Mouse (Mus musculus) frontal cortex, adult 2 months (tissue): ENCODE measurements around the gene Ttl. TPM values are rescaled to one million over a fixed set of nuclear protein-coding genes. Genes with fewer than 3 reads are reported as not detected.

ENCODE experiments used
- DNase-seq, 2 experiments: peaks; one replicate each; pipeline ENCODE4 v3.0.0; 2022; ENCODE audit warnings: low spot score in 1 of 2; ENCODE audit errors: extremely low spot score in 1 of 2
- polyA plus RNA-seq: library from polyadenylated mRNA; depleted of rRNA; stranded (reverse); fragments of >200 nt; gene quantifications from 2 replicates; pipeline ENCODE4 v1.2.3, GENCODE M21; 2012

The Ttl gene
- polyA plus RNA-seq, 1 experiment = 30.1 TPM

DNA sequence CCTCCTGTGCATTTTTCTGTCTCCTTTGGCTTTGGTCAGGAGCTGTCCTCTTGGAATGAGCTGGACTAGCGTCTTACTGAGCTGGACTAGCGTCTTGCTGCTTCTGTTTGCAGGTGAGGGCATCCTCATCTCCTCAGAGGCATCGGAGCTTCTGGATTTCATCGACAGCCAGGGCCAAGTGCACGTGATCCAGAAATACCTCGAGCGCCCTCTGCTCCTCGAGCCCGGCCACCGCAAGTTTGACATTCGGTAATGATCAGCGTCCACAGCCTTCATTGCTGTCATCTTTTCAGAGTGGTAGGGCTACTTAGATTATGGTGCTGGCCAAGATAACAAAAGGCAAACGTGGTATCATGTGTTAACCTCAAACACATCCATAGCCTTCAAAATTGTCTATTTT, 15.4 kb downstream of the Ttl start:
- DNase-seq = no peak

GRCm38 (mm10) chr2:129083514-129083913, 17.8 kb downstream of the Ttl start:
- DNase-seq = no peak

DNA sequence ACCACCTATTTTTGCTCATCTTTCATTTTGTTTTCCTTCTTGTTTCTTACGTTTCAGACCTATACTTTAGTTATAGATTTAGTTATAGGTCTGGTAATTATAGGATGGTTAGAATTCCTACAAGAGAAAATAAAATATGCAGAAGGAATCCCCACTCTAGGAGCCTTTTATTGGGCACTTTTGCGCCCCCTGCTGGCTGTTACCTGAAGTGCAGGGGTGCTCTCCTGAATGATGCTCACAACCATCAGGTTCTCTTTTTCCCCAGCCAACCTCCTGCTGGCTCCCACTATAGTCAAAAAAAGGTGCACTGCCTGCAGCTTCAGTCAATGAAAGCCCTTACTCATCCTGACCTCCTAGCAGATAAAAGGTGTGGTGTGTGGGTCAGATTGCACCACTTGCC, 19.2 kb downstream of the Ttl start:
- DNase-seq = peak in 1 of 2 experiments; percentile 58

DNA sequence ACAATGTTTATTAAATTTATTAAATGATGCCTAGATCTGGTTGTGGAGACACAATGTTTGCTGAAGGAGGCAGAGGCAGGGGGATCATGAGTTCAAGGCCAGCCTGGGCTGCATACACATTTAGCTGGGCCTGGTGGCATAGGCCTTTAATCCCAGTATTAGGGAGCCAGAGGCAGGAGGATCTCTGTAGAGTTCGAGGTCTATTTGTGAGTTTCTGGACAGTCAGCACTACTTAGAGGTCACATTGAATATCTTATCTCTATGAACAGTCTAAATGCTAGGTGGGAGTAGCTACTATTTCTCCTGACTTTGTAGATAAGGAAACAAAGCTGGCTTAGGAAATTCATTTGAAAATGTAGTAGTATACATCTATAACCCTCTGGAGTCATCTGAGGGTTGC, 21.8 kb downstream of the Ttl start:
- no peak for DNase-seq

DNA sequence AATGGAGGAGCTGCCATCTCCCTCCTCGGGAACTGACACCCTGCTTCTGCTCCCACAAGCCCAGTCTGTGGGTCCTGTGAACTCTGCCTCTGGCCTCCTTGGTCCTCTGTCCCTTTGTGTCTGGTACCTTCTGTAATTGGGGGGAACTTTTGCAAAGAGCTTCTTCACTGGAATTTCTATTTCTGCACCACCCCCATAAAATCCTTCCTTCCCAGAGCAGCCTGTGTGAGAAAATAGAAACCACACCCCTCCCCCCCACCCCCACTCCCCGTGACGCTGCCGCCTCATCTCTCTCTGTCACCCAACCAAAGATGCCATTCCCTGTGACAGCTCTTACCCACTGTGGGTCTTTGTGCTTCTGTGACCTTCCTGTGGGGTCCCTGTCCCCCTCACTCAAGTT, 24.6 kb downstream of the Ttl start:
- peak in 1 of 2 experiments; percentile 56 for DNase-seq

DNA sequence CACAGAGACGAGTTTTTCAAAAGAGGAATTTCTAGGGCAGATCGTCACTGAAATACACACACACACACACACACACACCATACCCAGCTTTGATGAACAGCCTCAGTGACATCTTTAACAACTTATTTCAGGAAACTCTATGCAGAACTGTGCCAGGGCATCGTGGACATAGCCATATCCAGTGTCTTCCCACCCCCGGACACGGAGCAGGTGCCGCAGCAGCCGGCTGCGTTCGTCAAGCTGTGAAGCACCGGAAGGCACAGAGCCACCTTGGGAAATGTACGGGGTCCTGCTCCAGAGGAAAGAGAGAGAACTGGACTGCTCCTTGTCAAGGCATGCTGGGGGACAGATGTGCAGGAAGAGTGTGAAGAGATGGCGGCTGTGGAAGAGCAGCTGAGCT, 27.1 kb downstream of the Ttl start:
- peak; percentile 43 to 47 for DNase-seq

DNA sequence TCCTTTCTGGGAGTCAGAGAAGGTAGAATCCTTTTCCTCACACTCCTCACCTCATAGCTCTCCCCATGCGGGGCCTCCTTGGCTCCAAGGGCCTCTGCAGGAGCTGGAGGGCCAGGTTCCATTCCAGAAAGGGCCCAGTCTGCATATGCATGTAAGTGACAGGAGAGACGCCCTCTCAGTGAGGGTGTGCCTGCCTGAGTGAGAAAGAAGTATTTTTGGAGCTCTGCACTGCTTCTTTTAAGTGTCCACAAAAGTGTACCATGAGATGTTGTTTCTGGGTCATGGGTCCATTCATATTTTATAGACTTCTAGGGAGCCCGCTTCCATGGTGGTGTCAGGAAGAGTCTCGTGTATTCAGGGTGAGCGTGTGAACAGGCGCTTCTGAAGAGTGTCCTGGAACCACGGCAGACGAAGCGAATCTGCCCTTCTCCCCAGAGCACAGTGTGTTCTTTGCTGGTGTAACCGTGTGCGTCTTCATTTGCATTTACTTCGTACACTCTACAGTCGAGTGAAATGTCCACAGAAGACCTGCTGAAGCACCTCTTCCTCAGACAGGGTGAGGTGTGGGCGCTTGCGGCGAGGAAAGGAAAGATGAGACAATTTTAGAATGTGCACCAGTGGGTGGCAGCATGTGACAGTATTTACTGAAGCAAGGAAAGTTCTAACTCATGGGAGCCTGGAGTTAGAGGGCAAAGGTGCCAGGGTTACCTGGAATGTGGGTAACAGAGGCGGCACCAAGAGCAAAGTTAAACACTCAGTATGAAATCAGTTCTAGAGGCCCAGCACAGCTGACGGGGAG, 28.4 kb downstream of the Ttl start:
- peak; percentile 46 to 72 for DNase-seq

DNA sequence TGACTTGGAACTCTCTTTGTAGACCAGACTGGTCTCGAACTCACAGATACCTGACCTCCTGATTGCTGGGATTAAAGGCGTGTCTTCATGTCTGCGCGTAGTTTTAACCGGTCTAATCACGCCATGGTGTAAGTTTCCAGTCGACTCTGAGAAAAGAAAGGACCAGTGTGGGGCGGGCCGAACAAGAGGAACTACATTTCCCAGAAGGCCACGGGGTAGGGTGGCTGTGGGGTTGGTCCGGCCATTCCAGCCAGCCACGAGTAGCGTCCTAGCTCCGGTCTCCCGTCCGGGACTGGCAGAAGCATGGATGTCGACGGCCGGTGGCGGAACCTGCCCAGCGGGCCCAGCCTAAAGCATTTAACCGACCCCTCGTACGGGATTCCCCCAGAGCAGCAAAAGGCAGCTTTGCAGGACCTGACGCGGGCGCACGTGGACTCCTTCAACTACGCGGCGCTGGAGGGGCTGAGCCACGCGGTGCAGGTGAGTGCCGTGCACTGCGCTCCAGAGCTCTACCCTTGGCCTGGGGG, 35.1 kb downstream of the Ttl start, which contains the start of gene Polr1b:
Gene Polr1b (plus strand): TSS at position 212 of the 527 bp plus-strand sequence.
- DNase-seq = peak; percentile 92 to 96

GRCm38 (mm10) chr2:129112924-129113323, 47.2 kb downstream of the Ttl start:
- no peak for DNase-seq

DNA sequence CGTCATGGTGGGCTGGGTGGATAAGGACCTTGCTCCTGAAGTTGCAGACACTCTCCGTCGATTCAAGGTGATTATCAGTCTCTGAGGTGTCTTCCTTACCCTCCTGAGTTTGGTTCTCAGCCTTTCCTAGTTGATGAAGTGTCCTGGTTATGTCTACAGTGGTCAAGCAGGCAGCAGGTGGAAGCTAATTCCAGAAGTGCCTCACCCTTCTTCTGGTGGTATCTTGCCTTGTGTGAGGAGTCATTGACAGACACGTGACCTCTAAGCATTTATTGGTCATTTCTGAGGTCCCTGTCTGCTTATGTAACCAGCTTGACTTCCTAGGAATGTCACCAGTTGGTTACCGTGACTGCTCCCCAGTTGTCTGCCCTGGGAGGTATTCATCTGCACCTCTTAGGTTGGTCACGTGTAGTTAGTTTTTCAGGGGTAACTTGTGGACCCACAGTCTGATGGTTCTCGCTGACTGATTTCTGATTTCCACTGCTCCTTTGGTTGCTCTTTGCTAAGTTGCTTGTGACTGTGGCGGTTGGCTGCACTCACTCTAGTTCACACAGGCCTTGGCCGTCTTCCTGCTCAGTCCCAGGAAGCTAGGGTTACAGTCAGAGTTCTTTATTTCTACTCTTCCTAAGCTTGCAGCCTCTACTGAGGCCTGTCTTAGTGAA, 50.1 kb downstream of the Ttl start:
- no peak for DNase-seq

DNA sequence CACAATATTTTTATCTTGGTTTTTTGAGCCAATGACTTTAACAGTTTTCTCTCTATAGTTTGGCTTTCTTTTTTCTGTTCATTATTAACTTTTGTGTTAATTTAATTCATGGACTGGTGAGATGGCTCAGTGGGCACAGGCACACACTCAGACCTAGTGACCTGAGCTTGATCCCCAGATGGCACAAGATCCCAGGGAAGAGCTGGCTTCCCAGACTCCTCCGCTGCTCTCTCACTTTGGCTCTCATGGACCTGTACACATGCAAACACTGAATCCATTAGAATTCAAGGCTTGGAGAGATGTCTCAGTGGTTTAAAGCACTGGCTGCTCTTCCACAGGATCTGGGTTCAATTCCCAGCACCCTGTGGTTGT, 50.6 kb downstream of the Ttl start:
- DNase-seq = no peak

DNA sequence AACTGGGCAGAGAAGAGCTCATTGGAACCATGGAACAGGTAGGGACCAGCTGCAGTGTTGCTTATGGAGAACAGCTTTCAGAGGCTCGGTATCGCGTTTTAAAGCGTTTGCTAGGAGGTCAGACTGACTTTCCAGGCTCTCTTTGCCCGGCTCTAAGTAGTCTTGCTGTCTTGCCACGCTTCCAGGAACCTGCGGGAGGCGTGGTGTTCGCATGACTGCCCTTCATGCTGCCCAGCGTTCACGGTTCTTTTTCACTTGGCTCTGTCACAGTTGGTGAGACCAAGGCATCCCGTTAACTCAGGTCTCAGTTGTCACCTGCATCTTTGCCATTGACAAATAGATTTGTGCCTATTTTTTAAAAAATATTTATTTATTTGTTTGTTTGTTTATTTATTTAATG, 52.3 kb downstream of the Ttl start:
- no peak for DNase-seq

GRCm38 (mm10) chr2:129121986-129122385, 56.2 kb downstream of the Ttl start:
- no peak for DNase-seq

- peak; percentile 97 to 98 for DNase-seq
Observed at GRCm38 (mm10) chr2:129129412-129129929, 63.7 kb downstream of the Ttl start, which contains the start of gene Chchd5. TSS of gene Chchd5 (plus strand) at chr2:129129700.

DNA sequence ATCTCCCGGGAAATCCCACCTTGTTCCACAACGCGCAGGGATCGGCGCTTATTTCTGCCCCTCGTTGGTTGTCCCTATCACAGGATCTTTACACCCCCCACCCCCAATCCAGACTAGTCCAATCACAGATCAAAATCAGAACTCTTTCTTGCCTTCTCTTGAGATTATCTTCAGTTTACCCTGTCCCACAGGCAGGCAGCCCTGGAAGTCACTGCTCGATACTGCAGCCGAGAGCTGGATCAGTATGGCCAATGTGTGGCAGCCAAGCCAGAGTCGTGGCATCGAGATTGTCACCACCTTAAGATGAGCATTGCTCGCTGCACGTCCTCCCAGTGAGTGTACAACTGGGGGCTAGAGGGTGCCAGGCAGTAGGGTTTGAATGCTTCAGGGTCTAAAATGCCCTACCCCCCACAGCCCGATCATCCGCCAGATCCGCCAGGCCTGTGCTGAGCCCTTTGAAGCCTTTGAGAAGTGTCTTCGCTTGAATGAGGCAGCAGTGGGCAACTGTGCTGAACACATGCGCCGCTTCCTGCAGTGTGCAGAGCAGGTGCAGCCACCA, 64.3 kb downstream of the Ttl start:
- peak in 1 of 2 experiments; percentile 24 for DNase-seq

GRCm38 (mm10) chr2:129130776-129131175, 65.0 kb downstream of the Ttl start:
- DNase-seq = no peak

GRCm38 (mm10) chr2:129132231-129132630, 66.5 kb downstream of the Ttl start:
- no peak for DNase-seq

DNA sequence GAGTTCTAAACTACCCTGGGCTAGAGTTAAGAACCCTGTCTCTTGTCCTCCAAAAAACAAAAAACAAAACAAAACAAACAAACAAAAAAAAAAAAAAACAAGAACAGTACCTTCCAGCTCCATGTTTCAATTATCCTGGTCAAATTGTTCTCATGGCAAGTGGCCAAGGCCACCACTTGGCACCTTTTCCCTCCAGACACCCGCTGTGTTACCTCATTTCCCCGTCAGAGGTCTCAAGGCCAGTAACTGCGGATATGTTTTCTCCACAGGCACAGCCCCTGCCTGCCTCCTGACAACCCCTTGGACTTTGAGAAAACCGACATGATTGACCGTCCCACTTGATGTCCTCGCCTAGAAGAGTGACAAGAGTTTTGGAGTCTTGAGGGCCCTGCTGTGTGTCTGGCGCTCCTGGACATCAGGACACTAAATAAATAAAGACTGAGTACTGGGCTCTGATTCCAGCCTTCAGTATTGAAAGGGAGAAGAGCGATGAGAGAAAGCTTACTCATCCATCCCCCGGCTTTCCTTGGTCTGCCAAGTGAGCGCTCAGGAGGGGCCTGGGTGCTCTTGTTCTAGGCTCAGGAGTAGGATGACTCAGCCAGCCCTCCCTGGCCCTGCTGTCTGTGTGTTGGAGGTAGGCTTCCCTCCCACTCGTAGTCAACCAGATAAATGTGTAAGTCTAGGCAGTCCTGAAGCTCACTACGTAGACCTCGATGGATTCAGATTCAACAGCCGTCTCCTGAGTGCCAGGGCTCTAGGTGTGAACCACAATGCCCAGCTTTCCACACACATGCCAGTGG, 67.5 kb downstream of the Ttl start:
- peak; percentile 86 for DNase-seq

DNA sequence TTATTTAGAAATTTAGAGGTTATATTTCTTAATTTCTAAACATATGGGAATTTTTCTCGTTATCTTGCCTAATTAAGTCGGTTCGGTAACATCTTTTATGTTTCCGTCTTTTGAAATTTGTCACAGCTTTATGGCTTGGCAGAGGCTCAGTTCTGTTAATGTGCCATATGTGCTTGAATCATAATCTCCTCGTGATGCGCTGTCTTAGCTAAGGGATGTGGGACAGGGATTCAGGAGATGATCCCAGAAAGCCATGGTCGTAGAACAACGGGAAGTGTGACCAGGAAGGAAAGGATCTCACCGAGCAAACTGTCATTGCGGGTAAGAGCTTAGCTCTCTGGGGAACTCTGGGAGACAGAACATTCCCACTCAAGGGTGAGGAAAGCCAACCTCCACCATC, 74.2 kb downstream of the Ttl start:
- DNase-seq = peak in 1 of 2 experiments; percentile 82
